Mouse (Mus musculus) liver, embryonic 11.5 days (tissue): ENCODE results near the gene Slc35a3. TPM values are rescaled to one million over a fixed set of nuclear protein-coding genes. Genes with fewer than 3 reads are reported as not detected.

ENCODE experiments used
- ATAC-seq: fragments of 200-750 bp; cut with Nextera tagmentation; replicated peaks from 2 replicates; pipeline ENCODE4 v1.8.0; 2017; ENCODE audit warnings: moderate number of reproducible peaks, mild to moderate bottlenecking, moderate TSS enrichment, moderate library complexity; ENCODE audit not compliant: low FRiP score
- DNase-seq: peaks from one replicate; pipeline ENCODE4 v3.0.0-alpha.2; 2017; ENCODE audit warnings: low spot score
- H3K27ac ChIP-seq: fragments of 300-500 bp; sonication (generic); 2 replicates; pipeline ENCODE4 v1.5.1; 2014; ENCODE audit warnings: mild to moderate bottlenecking, low read depth, low read length, control low read depth
- H3K27me3 ChIP-seq: fragments of 300-500 bp; sonication (generic); replicated peaks from 2 replicates; pipeline ENCODE4 v1.6.1; 2014; ENCODE audit warnings: low read length, mixed read lengths; ENCODE audit not compliant: control insufficient read depth, insufficient read depth
- H3K36me3 ChIP-seq: fragments of 300-500 bp; sonication (generic); 2 replicates; pipeline ENCODE4 v1.6.1; 2014; ENCODE audit warnings: mild to moderate bottlenecking, low read length, moderate library complexity, mixed read lengths; ENCODE audit not compliant: control insufficient read depth, insufficient read depth
- H3K4me1 ChIP-seq: fragments of 300-500 bp; sonication (generic); replicated peaks from 2 replicates; pipeline ENCODE4 v1.6.1; 2014; ENCODE audit warnings: low read length, mixed read lengths; ENCODE audit not compliant: control insufficient read depth, insufficient read depth
- H3K4me2 ChIP-seq: fragments of 300-500 bp; sonication (generic); 2 replicates; pipeline ENCODE4 v1.6.1; 2014; ENCODE audit warnings: mild to moderate bottlenecking, control low read depth, moderate library complexity
- H3K4me3 ChIP-seq: fragments of 300-500 bp; sonication (generic); 2 replicates; pipeline ENCODE4 v1.5.1; 2014; ENCODE audit warnings: low read depth, low read length, control low read depth
- H3K9ac ChIP-seq: fragments of 300-500 bp; sonication (generic); 2 replicates; pipeline ENCODE4 v1.6.1; 2014; ENCODE audit warnings: low read depth, low read length, control low read depth
- H3K9me3 ChIP-seq: fragments of 300-500 bp; sonication (generic); 2 replicates; pipeline ENCODE4 v1.6.1; 2016; ENCODE audit warnings: low read length, inconsistent platforms, mixed read lengths; ENCODE audit not compliant: control insufficient read depth
- WGBS: fragments of 180-500 bp; shearing (Covaris S2); extraction: QIAGEN DNeasy Blood & Tissue Kit; methylation state at CpG from one replicate; pipeline ENCODE4 v1.1.7; 2014; 5-methylcytosine and 5-hydroxymethylcytosine counted together
- polyA plus RNA-seq: library from polyadenylated mRNA; unstranded; fragments of >200 nt; fragmentation: Nextera tagmentation; extraction: Ambion mirVana; gene quantifications from 2 replicates; pipeline ENCODE4 v1.2.1, GENCODE M21; 2014

Slc35a3 gene
- polyA plus RNA-seq, 1 experiment from 2014 or later = 20.0 TPM

- no peak overlapping the region for H3K4me3 ChIP-seq
- DNase-seq = no peak
- H3K9ac ChIP-seq = no peak overlapping the region
- peaks cover 21% of the 10 kb centered on the region for H3K36me3 ChIP-seq
- H3K4me1 ChIP-seq = no peaks in the 10 kb centered on the region
- no peaks in the 10 kb centered on the region for H3K9me3 ChIP-seq
- H3K4me2 ChIP-seq = no peak overlapping the region
- peak; percentile 77 for ATAC-seq
- 74% methylated on average over 7 of the region's 7 CpGs for WGBS
- no peak overlapping the region for H3K27ac ChIP-seq
- no peaks in the 10 kb centered on the region for H3K27me3 ChIP-seq
Measured at GRCm38 (mm10) chr3:116620636-116621370, 91.8 kb downstream of the Slc35a3 start.

Other genes with a start within 250 kb of the Slc35a3 start
- 67.2 and 70.8 TPM in 2 replicates for gene Rtca, start 204.6 kb downstream of the Slc35a3 start, polyA plus RNA-seq
- gene Dbt, start 199.8 kb downstream of the Slc35a3 start, polyA plus RNA-seq = 17.3 and 17.8 TPM in 2 replicates
- gene Lrrc39, start 149.9 kb downstream of the Slc35a3 start, polyA plus RNA-seq = 2.1 and 2.8 TPM in 2 replicates
- 30.4 and 32.4 TPM in 2 replicates for gene Sass6, start 117.8 kb downstream of the Slc35a3 start, polyA plus RNA-seq
- gene Trmt13, start 98.2 kb downstream of the Slc35a3 start, polyA plus RNA-seq = 23.4 and 26.3 TPM in 2 replicates
- gene Mfsd14a, start 50.2 kb downstream of the Slc35a3 start, polyA plus RNA-seq = 67.4 and 75.0 TPM in 2 replicates
- 0.30 TPM in 1 of 2 replicates, not detected in the other for gene Gm43191, start 31.6 kb downstream of the Slc35a3 start, polyA plus RNA-seq
- gene Agl, start 95.3 kb upstream of the Slc35a3 start, polyA plus RNA-seq = 13.4 and 13.6 TPM in 2 replicates
- 66.7 and 73.0 TPM in 2 replicates for gene Frrs1, start 146.6 kb upstream of the Slc35a3 start, polyA plus RNA-seq